Mouse (Mus musculus) stomach, embryonic 16.5 days (tissue): Measurements from ENCODE around the gene Wdr77. TPM values are rescaled to one million over a fixed set of nuclear protein-coding genes. Genes with fewer than 3 reads are reported as not detected.

Experiments used
- ATAC-seq: fragments of 200-750 bp; cut with Nextera tagmentation; 2 replicates; pipeline ENCODE4 v1.8.0; 2017; ENCODE audit warnings: moderate number of reproducible peaks, moderate TSS enrichment; ENCODE audit not compliant: insufficient read depth, low FRiP score
- H3K27ac ChIP-seq: fragments of 300-500 bp; sonication (generic); 2 replicates; pipeline ENCODE4 v1.5.1; 2014; ENCODE audit warnings: low read length
- H3K27me3 ChIP-seq: fragments of 300-500 bp; sonication (generic); 2 replicates; pipeline ENCODE4 v1.6.1; 2014; ENCODE audit warnings: low read length, control low read depth, mixed read lengths; ENCODE audit not compliant: control insufficient read depth, insufficient read depth
- H3K36me3 ChIP-seq: fragments of 300-500 bp; sonication (generic); 2 replicates; pipeline ENCODE4 v1.6.1; 2014; ENCODE audit warnings: low read length; ENCODE audit not compliant: control insufficient read depth, insufficient read depth
- H3K4me1 ChIP-seq: fragments of 300-500 bp; sonication (generic); 2 replicates; pipeline ENCODE4 v1.6.1; 2014; ENCODE audit warnings: low read length, control low read depth, mixed read lengths; ENCODE audit not compliant: control insufficient read depth, insufficient read depth
- H3K4me2 ChIP-seq: fragments of 300-500 bp; sonication (generic); 2 replicates; pipeline ENCODE4 v1.6.1; 2014; ENCODE audit warnings: low read depth, low read length, mixed read lengths
- H3K4me3 ChIP-seq: fragments of 300-500 bp; sonication (generic); replicated peaks from 2 replicates; pipeline ENCODE4 v1.5.1; 2014; ENCODE audit warnings: mild to moderate bottlenecking, low read length
- H3K9ac ChIP-seq: fragments of 300-500 bp; sonication (generic); 2 replicates; pipeline ENCODE4 v1.6.1; 2014; ENCODE audit warnings: low read length
- H3K9me3 ChIP-seq: fragments of 300-500 bp; sonication (generic); replicated peaks from 2 replicates; pipeline ENCODE4 v1.6.1; 2016; ENCODE audit warnings: low read length, control low read depth; ENCODE audit not compliant: control insufficient read depth
- WGBS: fragments of 180-500 bp; shearing (Covaris S2); extraction: QIAGEN DNeasy Blood & Tissue Kit; methylation state at CpG from one replicate; pipeline ENCODE4 v1.1.7; 2014; 5-methylcytosine and 5-hydroxymethylcytosine counted together
- polyA plus RNA-seq: library from polyadenylated mRNA; unstranded; fragments of >200 nt; fragmentation: Nextera tagmentation; extraction: Ambion mirVana; gene quantifications from 2 replicates; pipeline ENCODE4 v1.2.1, GENCODE M21; 2015

Wdr77 gene
- polyA plus RNA-seq, 1 experiment from 2014 or later: 110 TPM

GRCm38 (mm10) chr3:105933926-105934325, 25.2 kb upstream of the Wdr77 start:
- Histone ChIP-seq H3K9me3 (no peaks in the 10 kb centered on the region), H3K4me2 (no peak overlapping the region), H3K9ac (no peak overlapping the region), H3K4me3 (no peak overlapping the region), H3K36me3 (no peaks in the 10 kb centered on the region), H3K4me1 (no peaks in the 10 kb centered on the region), H3K27ac (no peak overlapping the region), H3K27me3 (no peaks in the 10 kb centered on the region)
- ATAC-seq: no peak
- 95% methylated on average over 6 of the region's 6 CpGs for WGBS

GRCm38 (mm10) chr3:105935033-105935432, 24.1 kb upstream of the Wdr77 start:
- no peaks in the 10 kb centered on the region for H3K36me3 ChIP-seq
- 75% methylated on average over 5 of the region's 5 CpGs for WGBS
- ATAC-seq: no peak
- H3K27me3 ChIP-seq: no peaks in the 10 kb centered on the region
- no peak overlapping the region for H3K4me2 ChIP-seq
- no peak overlapping the region for H3K9ac ChIP-seq
- H3K4me3 ChIP-seq: no peak overlapping the region
- no peak overlapping the region for H3K27ac ChIP-seq
- no peaks in the 10 kb centered on the region for H3K4me1 ChIP-seq
- no peaks in the 10 kb centered on the region for H3K9me3 ChIP-seq

GRCm38 (mm10) chr3:105936111-105936510, 23.1 kb upstream of the Wdr77 start:
- Histone ChIP-seq H3K4me1 (no peaks in the 10 kb centered on the region), H3K36me3 (peaks cover 5% of the 10 kb centered on the region), H3K4me2 (no peak overlapping the region), H3K27ac (no peak overlapping the region), H3K4me3 (no peak overlapping the region), H3K9me3 (no peaks in the 10 kb centered on the region), H3K9ac (no peak overlapping the region), H3K27me3 (no peaks in the 10 kb centered on the region)
- ATAC-seq: no peak
- 83% methylated on average over 4 of the region's 4 CpGs for WGBS

- Histone ChIP-seq H3K9ac (no peak overlapping the region), H3K27ac (no peak overlapping the region), H3K36me3 (peaks cover 36% of the 10 kb centered on the region), H3K4me2 (no peak overlapping the region), H3K4me1 (no peaks in the 10 kb centered on the region; the same call in 1 of the 2 replicates), H3K4me3 (no peak overlapping the region), H3K9me3 (no peaks in the 10 kb centered on the region), H3K27me3 (no peaks in the 10 kb centered on the region)
- ATAC-seq: no peak
- WGBS: 96% methylated on average over 7 of the region's 7 CpGs
These were observed 7.8 kb upstream of the Wdr77 start for GRCm38 (mm10) chr3:105951348-105951747.

GRCm38 (mm10) chr3:105957235-105957634, 1.9 kb upstream of the Wdr77 start:
- Histone ChIP-seq H3K9me3 (no peaks in the 10 kb centered on the region), H3K27me3 (no peaks in the 10 kb centered on the region), H3K27ac (no peak overlapping the region), H3K4me2 (no peak overlapping the region), H3K36me3 (peaks cover 18% of the 10 kb centered on the region; the same call in 1 of the 2 replicates), H3K4me3 (no peak overlapping the region), H3K9ac (no peak overlapping the region), H3K4me1 (peaks cover 16% of the 10 kb centered on the region)
- WGBS: 88% methylated on average over 1 of the region's 1 CpGs
- ATAC-seq: no peak

- 32% methylated on average over 5 of the region's 5 CpGs for WGBS
- no peak for ATAC-seq
- H3K9ac ChIP-seq: peak overlapping the region; percentile 97
- no peak overlapping the region; the same call in 1 of the 2 replicates for H3K27ac ChIP-seq
- H3K27me3 ChIP-seq: no peaks in the 10 kb centered on the region
- H3K36me3 ChIP-seq: peaks cover 18% of the 10 kb centered on the region; the same call in 1 of the 2 replicates
- H3K4me2 ChIP-seq: peak overlapping the region; percentile 86
- H3K9me3 ChIP-seq: no peaks in the 10 kb centered on the region
- H3K4me1 ChIP-seq: peaks cover 16% of the 10 kb centered on the region
- H3K4me3 ChIP-seq: peak overlapping the region; percentile 95
These were observed 965 bp upstream of the Wdr77 start for GRCm38 (mm10) chr3:105958204-105958603.

- Histone ChIP-seq H3K4me2 (peak overlapping the region; percentile 77), H3K9me3 (no peaks in the 10 kb centered on the region), H3K4me1 (peaks cover 16% of the 10 kb centered on the region), H3K4me3 (peak overlapping the region; percentile 95), H3K36me3 (0 out of 2 replicates have a peak, but pooled peaks cover 12% of the 10 kb centered on the region), H3K27ac (peak overlapping the region; percentile 67; the same call in 1 of the 2 replicates), H3K27me3 (no peaks in the 10 kb centered on the region), H3K9ac (peak overlapping the region; percentile 94)
- ATAC-seq: no peak; the same call in 1 of the 2 replicates
- 1% methylated on average over 24 of the region's 26 CpGs for WGBS
These were observed 416 bp downstream of the Wdr77 start for GRCm38 (mm10) chr3:105959585-105959984.

- no peak for ATAC-seq
- peaks cover 16% of the 10 kb centered on the region for H3K4me1 ChIP-seq
- H3K27me3 ChIP-seq: no peaks in the 10 kb centered on the region
- 0 out of 2 replicates have a peak, but pooled peaks cover 12% of the 10 kb centered on the region for H3K36me3 ChIP-seq
- peak within 1 kb of the TSS; percentile 86 for H3K4me2 ChIP-seq
- peak within 1 kb of the TSS; percentile 92 for H3K27ac ChIP-seq
- peak within 1 kb of the TSS; percentile 97 for H3K9ac ChIP-seq
- peak within 1 kb of the TSS; percentile 95 for H3K4me3 ChIP-seq
- 2% methylated on average over 6 of the region's 6 CpGs for WGBS
- no peaks in the 10 kb centered on the region for H3K9me3 ChIP-seq
These were observed 830 bp downstream of the Wdr77 start, which contains the start of gene Atp5f1 for GRCm38 (mm10) chr3:105959999-105960398. Gene Atp5f1 (minus strand): TSS chr3:105960099.

GRCm38 (mm10) chr3:105960700-105961099, 1.5 kb downstream of the Wdr77 start:
- no peaks in the 10 kb centered on the region for H3K27me3 ChIP-seq
- H3K4me2 ChIP-seq: peak overlapping the region; percentile 77; the same call in 1 of the 2 replicates
- no peaks in the 10 kb centered on the region for H3K9me3 ChIP-seq
- no peak overlapping the region for H3K9ac ChIP-seq
- peaks cover 16% of the 10 kb centered on the region for H3K4me1 ChIP-seq
- WGBS: 93% methylated on average over 2 of the region's 2 CpGs
- H3K4me3 ChIP-seq: peak overlapping the region; percentile 95
- no peak for ATAC-seq
- H3K36me3 ChIP-seq: 0 out of 2 replicates have a peak, but pooled peaks cover 12% of the 10 kb centered on the region
- H3K27ac ChIP-seq: no peak overlapping the region
